Mouse (Mus musculus): Measurements from ENCODE around the gene Mapk12. TPM values are rescaled to one million over a fixed set of nuclear protein-coding genes. Genes with fewer than 3 reads are reported as not detected.

Gene Mapk12
- polyA plus RNA-seq, 1 experiment = 30.5 TPM

GRCm38 (mm10) chr15:89102646-89103045 lies 37.9 kb downstream of the Mapk12 start:
- Histone ChIP-seq H3K79me2 (ENCODE audit: control insufficient read depth, insufficient read depth) (no peaks in the 10 kb centered on the region), H3K27me3 (ENCODE audit: control insufficient read depth, insufficient read depth, insufficient read length) (no peaks in the 10 kb centered on the region), H3K4me3 (ENCODE audit: insufficient read depth, poor library complexity, severe bottlenecking) (no peak overlapping the region), H3K79me3 (ENCODE audit: low read depth) (no peaks in the 10 kb centered on the region), H3K36me3 (ENCODE audit: control insufficient read depth, insufficient read depth) (peaks cover 95% of the 10 kb centered on the region), H3ac (ENCODE audit: control insufficient read depth, insufficient read length, low read depth) (no peak overlapping the region)
- no peak for TF ChIP-seq USF1 (IDR thresholded peaks at IDR 0.05; ENCODE audit: low read depth)
- no peak for TF ChIP-seq CEBPB (IDR thresholded peaks at IDR 0.05; ENCODE audit: low read depth)
- no peak for TF ChIP-seq MYOD1 (IDR thresholded peaks at IDR 0.05; ENCODE audit: control insufficient read depth, insufficient read length, low read depth)
- TF ChIP-seq CTCF (IDR thresholded peaks at IDR 0.05; ENCODE audit: control insufficient read depth, insufficient read depth, insufficient read length) = no peak
- no peak for TF ChIP-seq MYOG (IDR thresholded peaks at IDR 0.05; ENCODE audit: control insufficient read depth, extremely low read depth, insufficient read length)
- no peak for TF ChIP-seq FOSL1 (IDR thresholded peaks at IDR 0.05; ENCODE audit: insufficient read depth, low read length, poor library complexity, severe bottlenecking)
- no peak for TF ChIP-seq MAX (IDR thresholded peaks at IDR 0.05)

GRCm38 (mm10) chr15:89100823-89101222 lies 39.7 kb downstream of the Mapk12 start:
- no peaks in the 10 kb centered on the region for H3K79me3 ChIP-seq (ENCODE audit: low read depth)
- TF ChIP-seq FOSL1 (IDR thresholded peaks at IDR 0.05; ENCODE audit: insufficient read depth, low read length, poor library complexity, severe bottlenecking) (no peak), MAX (IDR thresholded peaks at IDR 0.05) (no peak), CEBPB (IDR thresholded peaks at IDR 0.05; ENCODE audit: low read depth) (no peak), MYOD1 (IDR thresholded peaks at IDR 0.05; ENCODE audit: control insufficient read depth, insufficient read length, low read depth) (no peak), USF1 (IDR thresholded peaks at IDR 0.05; ENCODE audit: low read depth) (no peak), CTCF (IDR thresholded peaks at IDR 0.05; ENCODE audit: control insufficient read depth, insufficient read depth, insufficient read length) (no peak), MYOG (IDR thresholded peaks at IDR 0.05; ENCODE audit: control insufficient read depth, extremely low read depth, insufficient read length) (no peak)
- no peaks in the 10 kb centered on the region for H3K27me3 ChIP-seq (ENCODE audit: control insufficient read depth, insufficient read depth, insufficient read length)
- H3ac ChIP-seq (ENCODE audit: control insufficient read depth, insufficient read length, low read depth) = no peak overlapping the region
- H3K79me2 ChIP-seq (ENCODE audit: control insufficient read depth, insufficient read depth) = no peaks in the 10 kb centered on the region
- peaks cover 97% of the 10 kb centered on the region for H3K36me3 ChIP-seq (ENCODE audit: control insufficient read depth, insufficient read depth)
- H3K4me3 ChIP-seq (ENCODE audit: insufficient read depth, poor library complexity, severe bottlenecking) = no peak overlapping the region

GRCm38 (mm10) chr15:89098616-89099015 lies 41.9 kb downstream of the Mapk12 start:
- no peaks in the 10 kb centered on the region for H3K27me3 ChIP-seq (ENCODE audit: control insufficient read depth, insufficient read depth, insufficient read length)
- H3K4me3 ChIP-seq (ENCODE audit: insufficient read depth, poor library complexity, severe bottlenecking) = no peak overlapping the region
- no peaks in the 10 kb centered on the region for H3K79me3 ChIP-seq (ENCODE audit: low read depth)
- H3K79me2 ChIP-seq (ENCODE audit: control insufficient read depth, insufficient read depth) = no peaks in the 10 kb centered on the region
- H3ac ChIP-seq (ENCODE audit: control insufficient read depth, insufficient read length, low read depth) = no peak overlapping the region
- peaks cover 91% of the 10 kb centered on the region for H3K36me3 ChIP-seq (ENCODE audit: control insufficient read depth, insufficient read depth)
- TF ChIP-seq CTCF (IDR thresholded peaks at IDR 0.05; ENCODE audit: control insufficient read depth, insufficient read depth, insufficient read length) = no peak
- TF ChIP-seq MAX (IDR thresholded peaks at IDR 0.05) = no peak
- no peak for TF ChIP-seq FOSL1 (IDR thresholded peaks at IDR 0.05; ENCODE audit: insufficient read depth, low read length, poor library complexity, severe bottlenecking)

- TF ChIP-seq MAX (IDR thresholded peaks at IDR 0.05) (no peak), MYOG (IDR thresholded peaks at IDR 0.05; ENCODE audit: control insufficient read depth, extremely low read depth, insufficient read length) (no peak), CTCF (IDR thresholded peaks at IDR 0.05; ENCODE audit: control insufficient read depth, insufficient read depth, insufficient read length) (no peak), FOSL1 (IDR thresholded peaks at IDR 0.05; ENCODE audit: insufficient read depth, low read length, poor library complexity, severe bottlenecking) (no peak), USF1 (IDR thresholded peaks at IDR 0.05; ENCODE audit: low read depth) (no peak), CEBPB (IDR thresholded peaks at IDR 0.05; ENCODE audit: low read depth) (no peak)
- no peaks in the 10 kb centered on the region for H3K27me3 ChIP-seq (ENCODE audit: control insufficient read depth, insufficient read depth, insufficient read length)
- no peak overlapping the region for H3K4me3 ChIP-seq (ENCODE audit: insufficient read depth, poor library complexity, severe bottlenecking)
- H3K79me3 ChIP-seq (ENCODE audit: low read depth) = no peaks in the 10 kb centered on the region
- H3K36me3 ChIP-seq (ENCODE audit: control insufficient read depth, insufficient read depth) = peaks cover 85% of the 10 kb centered on the region
- H3K79me2 ChIP-seq (ENCODE audit: control insufficient read depth, insufficient read depth) = no peaks in the 10 kb centered on the region
- no peak overlapping the region for H3ac ChIP-seq (ENCODE audit: control insufficient read depth, insufficient read length, low read depth)
Observed at GRCm38 (mm10) chr15:89097450-89097849, 43.1 kb downstream of the Mapk12 start.

- peaks cover 33% of the 10 kb centered on the region for H3K36me3 ChIP-seq (ENCODE audit: control insufficient read depth, insufficient read depth)
- H3K27me3 ChIP-seq (ENCODE audit: control insufficient read depth, insufficient read depth, insufficient read length) = no peaks in the 10 kb centered on the region
- TF ChIP-seq MYOD1 (IDR thresholded peaks at IDR 0.05; ENCODE audit: control insufficient read depth, insufficient read length, low read depth) = no peak
- TF ChIP-seq CTCF (IDR thresholded peaks at IDR 0.05; ENCODE audit: control insufficient read depth, insufficient read depth, insufficient read length) = no peak
- TF ChIP-seq MYOG (IDR thresholded peaks at IDR 0.05; ENCODE audit: control insufficient read depth, extremely low read depth, insufficient read length) = no peak
- H3K79me2 ChIP-seq (ENCODE audit: control insufficient read depth, insufficient read depth) = peaks cover 12% of the 10 kb centered on the region
- no peak overlapping the region for H3K4me3 ChIP-seq (ENCODE audit: insufficient read depth, poor library complexity, severe bottlenecking)
- no peak overlapping the region for H3ac ChIP-seq (ENCODE audit: control insufficient read depth, insufficient read length, low read depth)
- no peaks in the 10 kb centered on the region for H3K79me3 ChIP-seq (ENCODE audit: low read depth)
Observed at GRCm38 (mm10) chr15:89092181-89092580, 48.3 kb downstream of the Mapk12 start.

DNA sequence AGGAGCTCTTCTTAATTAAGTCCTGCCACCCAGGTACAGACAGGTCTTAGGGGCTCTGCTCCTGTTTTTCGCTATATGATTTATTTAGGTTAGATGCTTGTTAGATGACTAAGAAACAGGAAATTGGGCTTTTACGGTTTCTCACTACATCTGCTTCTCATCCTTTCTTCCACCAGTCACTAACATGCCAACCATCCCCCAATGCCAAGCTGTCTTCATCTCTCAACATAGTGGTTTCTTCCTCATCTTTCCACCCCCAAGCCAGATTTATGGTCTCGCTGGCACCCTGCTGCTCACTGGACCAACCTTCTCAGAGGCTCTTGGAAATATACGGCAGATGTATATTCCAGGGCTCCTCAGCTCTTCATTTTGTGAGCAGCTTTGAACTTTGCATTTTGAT lies 49.8 kb downstream of the Mapk12 start:
- peaks cover 12% of the 10 kb centered on the region for H3K79me2 ChIP-seq (ENCODE audit: control insufficient read depth, insufficient read depth)
- TF ChIP-seq USF1 (IDR thresholded peaks at IDR 0.05; ENCODE audit: low read depth) (no peak), CEBPB (IDR thresholded peaks at IDR 0.05; ENCODE audit: low read depth) (no peak), MYOG (IDR thresholded peaks at IDR 0.05; ENCODE audit: control insufficient read depth, extremely low read depth, insufficient read length) (no peak), CTCF (IDR thresholded peaks at IDR 0.05; ENCODE audit: control insufficient read depth, insufficient read depth, insufficient read length) (no peak)
- no peak overlapping the region for H3ac ChIP-seq (ENCODE audit: control insufficient read depth, insufficient read length, low read depth)
- H3K79me3 ChIP-seq (ENCODE audit: low read depth) = no peaks in the 10 kb centered on the region
- no peak overlapping the region for H3K4me3 ChIP-seq (ENCODE audit: insufficient read depth, poor library complexity, severe bottlenecking)
- no peaks in the 10 kb centered on the region for H3K27me3 ChIP-seq (ENCODE audit: control insufficient read depth, insufficient read depth, insufficient read length)
- H3K36me3 ChIP-seq (ENCODE audit: control insufficient read depth, insufficient read depth) = peaks cover 20% of the 10 kb centered on the region
